Mouse (Mus musculus) cerebellum, postnatal 25 days (tissue): ENCODE measurements around the gene Ndufa7.

ENCODE experiments used
- DNase-seq, 2 experiments: peaks; one replicate each; pipeline ENCODE4 v3.0.0; 2021; ENCODE audit warnings: mixed read lengths in 2 of 2

Gene Ndufa7

GRCm38 (mm10) chr17:33824084-33824996 is at the start of gene Ndufa7, which contains the start of gene Rps28:
Gene Ndufa7 (plus strand): TSS chr17:33824572.
Gene Rps28 (minus strand): TSS chr17:33824562.
- DNase-seq, result peak; percentile 98 to 99

- no peak for DNase-seq
Observed at GRCm38 (mm10) chr17:33774573-33775155, 49.7 kb upstream of the Ndufa7 start.

GRCm38 (mm10) chr17:33775287-33775686 is 49.1 kb upstream of the Ndufa7 start:
- no peak for DNase-seq

- DNase-seq, result peak; percentile 32 to 67
Observed at GRCm38 (mm10) chr17:33779271-33779966, 45.0 kb upstream of the Ndufa7 start.

GRCm38 (mm10) chr17:33779967-33780295 is 44.4 kb upstream of the Ndufa7 start:
- DNase-seq, result no peak

- DNase-seq, result no peak
Observed at GRCm38 (mm10) chr17:33780431-33780830, 43.9 kb upstream of the Ndufa7 start.

GRCm38 (mm10) chr17:33781124-33781977 is 43.0 kb upstream of the Ndufa7 start, which contains the start of gene Angptl4:
Gene Angptl4 (minus strand): TSS chr17:33781830.
- peak; percentile 35 to 59 for DNase-seq

GRCm38 (mm10) chr17:33782067-33782466 is 42.3 kb upstream of the Ndufa7 start:
- DNase-seq, result no peak

GRCm38 (mm10) chr17:33783408-33783807 is 41.0 kb upstream of the Ndufa7 start:
- DNase-seq, result peak in 1 of 2 experiments; percentile 21

- no peak for DNase-seq
Observed at GRCm38 (mm10) chr17:33784939-33785338, 39.4 kb upstream of the Ndufa7 start.

GRCm38 (mm10) chr17:33786375-33786774 is 38.0 kb upstream of the Ndufa7 start:
- no peak for DNase-seq

- no peak for DNase-seq
Observed at GRCm38 (mm10) chr17:33788732-33789131, 35.6 kb upstream of the Ndufa7 start.

- no peak for DNase-seq
Observed at GRCm38 (mm10) chr17:33798306-33798705, 26.1 kb upstream of the Ndufa7 start.

- no peak for DNase-seq
Observed at GRCm38 (mm10) chr17:33799277-33799676, 25.1 kb upstream of the Ndufa7 start.

- DNase-seq, result no peak
Observed at GRCm38 (mm10) chr17:33802221-33802620, 22.2 kb upstream of the Ndufa7 start.

GRCm38 (mm10) chr17:33804205-33804604 is 20.2 kb upstream of the Ndufa7 start:
- no peak for DNase-seq

- no peak for DNase-seq
Observed at GRCm38 (mm10) chr17:33804745-33805144, 19.6 kb upstream of the Ndufa7 start.

- no peak for DNase-seq
Observed at GRCm38 (mm10) chr17:33807181-33807888, 17.0 kb upstream of the Ndufa7 start.

GRCm38 (mm10) chr17:33808192-33808591 is 16.2 kb upstream of the Ndufa7 start:
- no peak for DNase-seq

GRCm38 (mm10) chr17:33810334-33811141 is 13.8 kb upstream of the Ndufa7 start, which contains the start of gene Kank3:
Gene Kank3 (plus strand): TSS chr17:33810519.
- DNase-seq, result peak; percentile 87 to 92

GRCm38 (mm10) chr17:33811142-33811516 is 13.2 kb upstream of the Ndufa7 start:
- no peak for DNase-seq
